50 mouse cellular contexts compared by ENCODE assay signal in genomic region chrX:37018150-37018654, GRCm38 (mm10). TPM values are rescaled to one million over a fixed set of nuclear protein-coding genes. Genes with fewer than 3 reads are reported as not detected.
"Had no signal": no experiment of that assay in that cellular context is flagged by ENCODE, and none has a peak within 500 bp of the region (broad histone marks: within the 10 kb centered on the region; RNA-seq: fewer than 3 reads in every experiment).

No protein-coding gene starts in this region.

- H3K4me3 ChIP-seq: heart, embryonic 12.5 days; heart, embryonic 13.5 days; heart, embryonic 15.5 days; hindbrain, embryonic 10.5 days; hindbrain, embryonic 13.5 days; hindbrain, embryonic 15.5 days; intestine, embryonic 15.5 days; kidney, embryonic 15.5 days; layer of hippocampus, adult 2 months; left cerebral cortex, adult 2 months had no signal

- H3K27me3 ChIP-seq: heart, embryonic 12.5 days; heart, embryonic 13.5 days; heart, embryonic 15.5 days; hindbrain, embryonic 13.5 days; hindbrain, embryonic 15.5 days; intestine, embryonic 15.5 days; kidney, embryonic 15.5 days had no signal

- H3K27ac ChIP-seq: heart, embryonic 13.5 days; heart, embryonic 15.5 days; hindbrain, embryonic 10.5 days; hindbrain, embryonic 13.5 days; hindbrain, embryonic 14.5 days; hindbrain, embryonic 15.5 days; hindbrain, postnatal 0 days; intestine, embryonic 15.5 days; kidney, embryonic 15.5 days; kidney, postnatal 0 days; layer of hippocampus, adult 2 months; left cerebral cortex, adult 2 months had no signal

- DNase-seq: heart, postnatal 10 days; heart, postnatal 14 days; heart, postnatal 36 days; heart, postnatal 4 days; kidney, adult 11 months; kidney, adult 18-20 months; kidney, adult 2 months; kidney, adult 8-10 months; kidney, adult 9 months; kidney, postnatal 10 days; kidney, postnatal 14 days; kidney, postnatal 25 days; kidney, postnatal 36 days; kidney, postnatal 4 days; layer of hippocampus, adult 9-11 months; layer of hippocampus, postnatal 36 days had no signal

- H3K4me1 ChIP-seq: heart, embryonic 12.5 days; heart, embryonic 13.5 days; heart, embryonic 15.5 days; hindbrain, embryonic 10.5 days; hindbrain, embryonic 13.5 days; hindbrain, embryonic 15.5 days; intestine, embryonic 15.5 days; kidney, embryonic 15.5 days had no signal

- H3K36me3 ChIP-seq: heart, embryonic 12.5 days; heart, embryonic 13.5 days; heart, embryonic 15.5 days; hindbrain, embryonic 10.5 days; hindbrain, embryonic 13.5 days; hindbrain, embryonic 15.5 days; intestine, embryonic 15.5 days; kidney, embryonic 15.5 days had no signal

- H3K4me2 ChIP-seq: heart, embryonic 11.5 days; heart, embryonic 12.5 days; heart, embryonic 13.5 days; heart, embryonic 15.5 days; hindbrain, embryonic 13.5 days; hindbrain, embryonic 14.5 days; hindbrain, embryonic 15.5 days; intestine, embryonic 15.5 days; kidney, embryonic 15.5 days had no signal

- ATAC-seq: hindbrain, embryonic 16.5 days; hindbrain, postnatal 0 days; inflammation-experienced regulatory T-cells, adult 6 months; intestine, embryonic 15.5 days; intestine, embryonic 16.5 days; intestine, postnatal 0 days had no signal

- H3K9ac ChIP-seq: heart, embryonic 12.5 days; heart, embryonic 13.5 days; heart, embryonic 15.5 days; hindbrain, embryonic 13.5 days; hindbrain, embryonic 14.5 days; hindbrain, embryonic 15.5 days; intestine, embryonic 15.5 days; kidney, embryonic 15.5 days had no signal

- H3K9me3 ChIP-seq: heart, embryonic 12.5 days; heart, embryonic 13.5 days; heart, embryonic 15.5 days; hindbrain, embryonic 10.5 days; hindbrain, embryonic 13.5 days; hindbrain, embryonic 15.5 days; intestine, embryonic 15.5 days; kidney, embryonic 15.5 days had no signal

RNA-seq across cellular contexts. Expression of gene Sowahd, which starts 30.4 kb away (rescaled TPM):
- total RNA-seq: heart, postnatal 10 days; heart, postnatal 14 days; heart, postnatal 25 days; heart, postnatal 36 days; heart, postnatal 4 days; hematopoietic stem cell, adult 5-6 weeks; hindbrain, postnatal 0 days; layer of hippocampus, adult 18-20 months; layer of hippocampus, adult 2 months; layer of hippocampus, adult 8-10 months; layer of hippocampus, postnatal 10 days; layer of hippocampus, postnatal 14 days; layer of hippocampus, postnatal 25 days; layer of hippocampus, postnatal 36 days; left cerebral cortex, adult 18-20 months; left cerebral cortex, adult 2 months; left cerebral cortex, adult 8-10 months had no signal
- polyA plus RNA-seq: heart, embryonic 14.5 days; heart, postnatal 0 days; hindbrain, embryonic 10.5 days; hindbrain, embryonic 11.5 days; hindbrain, embryonic 14.5 days; hindbrain, embryonic 15.5 days; inflammation-experienced regulatory T-cells, adult 6 months; intestine, embryonic 14.5 days; intestine, embryonic 15.5 days; intestine, postnatal 0 days; kidney, embryonic 14.5 days; kidney, embryonic 15.5 days; kidney, embryonic 16.5 days; kidney, postnatal 0 days; large intestine, adult 2 months had no signal
